Mouse (Mus musculus): ENCODE measurements around the gene Ptprh. TPM values are rescaled to one million over a fixed set of nuclear protein-coding genes. Genes with fewer than 3 reads are reported as not detected.
A peak's percentile ranks its signal among the peaks of the same experiment; 100 is the strongest.
"Not testable (repeated sequence)": the region's sequence is repeated elsewhere in the genome, so short reads cannot be mapped to it uniquely, and the experiment has no call there.

Gene Ptprh
- total RNA-seq, 2 experiments from 2014 or later: 1.1 TPM

- no peak for DNase-seq (ENCODE audit: low spot score in 2 of 2)
Observed at GRCm38 (mm10) chr7:4608002-4608401, 4.2 kb upstream of the Ptprh start.

DNA sequence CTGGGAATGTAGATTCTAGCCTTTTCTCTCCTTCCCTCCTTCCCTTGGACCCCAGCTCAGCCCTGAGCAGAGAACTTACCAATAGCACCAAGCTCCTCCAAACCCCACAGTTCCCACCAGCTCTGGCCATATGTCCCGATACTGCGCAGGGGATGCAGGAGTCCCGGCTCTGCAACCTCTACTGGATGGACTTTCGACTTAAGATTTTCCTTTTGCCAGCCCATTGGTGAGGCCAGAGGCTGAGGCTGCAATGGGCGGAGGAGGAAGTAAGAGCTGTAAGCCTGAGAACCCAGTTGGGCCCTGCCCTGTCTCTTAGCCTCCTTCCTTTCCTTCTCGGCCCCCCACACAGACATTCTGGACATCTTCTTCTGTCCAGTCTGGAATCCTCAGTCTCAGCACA is 872 bp downstream of the Ptprh start:
- no peak for DNase-seq (ENCODE audit: low spot score in 2 of 2)

DNA sequence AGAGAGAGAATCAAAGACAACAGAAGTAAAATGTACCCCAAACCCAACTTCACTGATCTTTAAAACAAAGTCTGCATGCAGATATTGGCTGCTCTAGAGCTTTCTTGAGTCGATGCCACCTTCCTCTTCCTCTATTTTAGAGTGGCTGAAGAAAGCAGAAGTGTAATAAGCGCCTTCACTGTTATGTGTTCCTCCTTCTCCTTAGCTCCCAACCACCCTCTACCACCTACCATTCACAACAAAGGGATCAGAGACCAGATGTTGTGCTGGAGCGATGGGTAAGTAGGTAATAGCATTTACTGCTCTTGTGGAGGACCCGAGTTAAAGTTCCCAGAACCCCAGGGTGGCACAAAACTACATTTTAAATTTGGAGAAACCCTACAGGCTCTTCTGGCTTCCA is 6.8 kb downstream of the Ptprh start:
- DNase-seq (ENCODE audit: low spot score in 2 of 2): not testable (repeated sequence)

- DNase-seq (ENCODE audit: low spot score in 2 of 2): not testable (repeated sequence)
Observed at GRCm38 (mm10) chr7:4581481-4581880, 22.4 kb downstream of the Ptprh start.

GRCm38 (mm10) chr7:4572361-4572760 is 31.5 kb downstream of the Ptprh start:
- DNase-seq (ENCODE audit: low spot score in 2 of 2): not testable (repeated sequence)

DNA sequence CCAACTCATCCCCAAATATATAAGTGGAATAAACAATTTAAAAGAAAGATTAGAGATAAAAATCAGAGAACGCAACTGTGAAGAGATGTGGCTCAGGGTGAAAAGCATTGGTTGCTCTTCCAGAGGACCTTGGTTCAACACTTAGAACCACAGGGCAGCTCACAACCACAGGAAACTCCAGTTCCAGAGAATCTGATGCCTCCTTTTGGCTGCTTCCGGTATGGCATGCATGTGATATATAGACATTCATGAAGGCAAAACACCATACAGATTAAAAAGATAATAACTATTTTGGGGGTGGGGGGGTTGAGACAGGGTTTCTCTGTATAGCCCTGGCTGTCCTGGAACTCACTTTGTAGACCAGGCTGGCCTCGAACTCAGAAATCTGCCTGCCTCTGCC is 41.2 kb downstream of the Ptprh start:
- DNase-seq (ENCODE audit: low spot score in 2 of 2): peak in 1 of 2 experiments; percentile 4

- DNase-seq (ENCODE audit: low spot score in 2 of 2): no peak
Observed at GRCm38 (mm10) chr7:4557167-4557560, 46.7 kb downstream of the Ptprh start.

- DNase-seq (ENCODE audit: low spot score in 2 of 2): peak; percentile 87 to 88
Observed at GRCm38 (mm10) chr7:4556256-4557166, 47.3 kb downstream of the Ptprh start.

DNA sequence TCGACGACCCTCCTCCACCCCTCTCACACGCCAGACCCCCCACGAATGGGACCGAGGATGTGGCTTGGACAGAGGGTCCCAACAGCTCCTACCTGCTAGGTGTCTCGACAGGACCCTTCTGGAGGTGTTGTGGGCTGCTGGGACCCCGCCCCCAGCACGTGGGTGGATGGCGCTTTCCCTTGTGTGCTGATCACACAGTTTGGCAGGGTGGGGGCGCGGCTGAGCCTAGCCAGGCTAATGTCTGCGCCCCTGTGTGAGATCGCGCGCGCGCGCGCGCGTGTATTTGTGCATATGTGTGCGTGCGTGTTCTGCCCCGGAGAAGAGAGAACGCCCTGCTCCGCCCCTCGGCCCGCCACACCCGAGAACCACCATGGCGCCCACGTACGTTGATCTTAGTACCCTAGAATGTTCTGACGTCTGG is 56.6 kb downstream of the Ptprh start, which contains the start of gene Syt5:
Gene Syt5 (minus strand): TSS at position 321 of the 421 bp plus-strand sequence.
- peak; percentile 56 to 75 for DNase-seq (ENCODE audit: low spot score in 2 of 2)

DNA sequence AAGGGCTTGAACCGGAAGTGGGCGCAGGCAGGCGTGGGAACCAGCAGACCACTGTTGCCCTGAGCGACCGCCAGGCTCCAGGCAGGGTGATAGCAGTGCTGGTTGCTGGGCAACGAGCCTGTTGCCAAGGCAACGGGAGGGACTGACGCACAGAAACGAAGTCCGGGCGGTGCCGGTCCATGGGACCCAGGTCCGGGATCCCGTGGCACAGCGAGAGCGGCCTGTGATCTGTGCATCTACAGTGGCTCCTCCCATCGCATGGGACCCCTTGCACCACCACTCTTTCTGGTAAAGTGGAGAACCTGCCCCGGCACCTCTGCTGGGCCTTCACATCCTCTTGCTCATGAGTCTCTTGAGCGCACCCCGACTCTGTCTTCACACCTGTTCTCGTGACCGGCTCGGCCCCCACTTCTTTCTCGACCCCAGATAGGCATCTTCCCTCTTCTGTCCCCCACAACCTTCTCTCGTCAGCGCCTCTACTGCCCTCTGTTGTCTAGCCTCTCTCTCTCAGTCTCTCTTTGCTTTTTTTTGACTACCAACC is 57.2 kb downstream of the Ptprh start:
- DNase-seq (ENCODE audit: low spot score in 2 of 2): peak; percentile 93 to 95

DNA sequence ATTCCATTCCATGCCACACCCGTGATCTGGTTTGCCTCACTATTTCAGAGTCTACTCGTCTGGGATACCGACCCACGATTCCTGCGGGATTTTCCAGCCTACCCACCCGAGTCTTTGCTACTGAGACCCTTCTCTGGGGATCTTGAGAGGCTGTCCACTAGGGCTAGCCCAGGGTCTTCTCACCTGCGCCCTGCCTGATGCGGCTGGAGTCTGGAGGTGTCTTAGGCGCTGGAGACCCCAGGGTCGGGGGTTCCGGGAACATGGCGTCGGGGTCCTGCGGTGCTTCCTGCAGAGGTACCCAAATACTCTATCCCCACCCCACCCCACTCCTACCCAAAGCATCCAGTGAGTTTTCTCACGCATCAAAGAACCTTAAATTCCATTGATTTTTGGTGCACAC is 57.8 kb downstream of the Ptprh start:
- no peak for DNase-seq (ENCODE audit: low spot score in 2 of 2)

GRCm38 (mm10) chr7:4542013-4542412 is 61.8 kb downstream of the Ptprh start:
- no peak for DNase-seq (ENCODE audit: low spot score in 2 of 2)

GRCm38 (mm10) chr7:4541344-4541743 is 62.5 kb downstream of the Ptprh start:
- DNase-seq (ENCODE audit: low spot score in 2 of 2): no peak

DNA sequence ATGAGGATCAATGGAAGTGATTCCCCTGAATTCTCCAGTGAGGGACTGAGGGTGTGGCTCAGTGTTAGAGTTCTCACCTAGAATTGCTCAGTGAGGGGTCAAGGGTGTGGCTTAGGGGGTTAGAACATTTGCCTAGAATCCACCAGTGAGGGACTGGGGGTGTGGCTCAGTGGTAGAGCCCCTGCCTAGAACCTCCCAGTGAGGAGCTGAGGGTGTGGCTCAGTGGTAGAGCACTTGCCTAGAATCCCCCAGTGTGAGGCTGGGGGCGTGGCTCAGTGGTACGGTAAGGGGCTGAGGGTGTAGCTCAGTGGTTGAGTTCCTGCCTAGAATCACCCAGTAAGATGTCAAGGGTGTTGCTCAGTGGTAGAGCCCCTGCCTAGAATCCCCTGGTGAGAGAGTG is 64.8 kb downstream of the Ptprh start:
- no peak for DNase-seq (ENCODE audit: low spot score in 2 of 2)

- no peak for DNase-seq (ENCODE audit: low spot score in 2 of 2)
Observed at GRCm38 (mm10) chr7:4537181-4537580, 66.7 kb downstream of the Ptprh start.

- no peak for DNase-seq (ENCODE audit: low spot score in 2 of 2)
Observed at GRCm38 (mm10) chr7:4536369-4536768, 67.5 kb downstream of the Ptprh start.

DNA sequence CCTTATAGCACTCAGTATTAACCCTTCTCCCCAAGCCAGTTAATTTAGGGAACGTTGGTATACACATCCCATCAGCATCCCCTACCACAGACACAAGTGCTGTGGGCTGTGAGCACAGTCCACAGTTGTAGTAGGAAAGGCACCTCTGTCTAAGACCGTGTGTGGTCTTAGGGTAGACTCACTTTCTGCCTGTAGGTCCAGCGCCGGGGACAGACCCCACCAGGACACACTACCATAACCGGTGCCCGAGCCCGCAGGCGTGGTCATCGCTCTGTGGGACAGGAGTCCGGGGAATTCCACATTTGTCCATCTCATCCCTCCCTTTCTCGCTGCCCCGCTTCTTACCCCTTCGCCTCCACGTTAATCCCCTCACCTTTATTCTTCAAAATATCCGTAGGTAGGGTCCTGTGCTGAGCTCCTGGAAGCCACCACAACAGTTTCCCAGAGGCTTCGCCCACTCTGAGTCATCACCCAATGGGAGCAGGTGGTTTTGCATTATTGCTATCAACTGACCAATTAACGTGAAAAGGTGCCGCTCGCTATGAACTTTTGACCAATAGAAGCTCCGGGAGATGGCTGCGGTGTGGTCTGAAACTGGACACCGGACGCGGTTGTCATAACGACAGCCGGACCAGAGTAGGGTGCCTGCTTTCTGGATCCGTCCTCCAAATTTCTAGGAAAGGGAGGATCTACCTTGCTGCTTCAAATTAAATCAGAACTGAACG is 71.7 kb downstream of the Ptprh start, which contains the start of gene Dnaaf3:
Gene Dnaaf3 (minus strand): TSS at position 449 of the 725 bp plus-strand sequence.
- no peak for DNase-seq (ENCODE audit: low spot score in 2 of 2)

DNA sequence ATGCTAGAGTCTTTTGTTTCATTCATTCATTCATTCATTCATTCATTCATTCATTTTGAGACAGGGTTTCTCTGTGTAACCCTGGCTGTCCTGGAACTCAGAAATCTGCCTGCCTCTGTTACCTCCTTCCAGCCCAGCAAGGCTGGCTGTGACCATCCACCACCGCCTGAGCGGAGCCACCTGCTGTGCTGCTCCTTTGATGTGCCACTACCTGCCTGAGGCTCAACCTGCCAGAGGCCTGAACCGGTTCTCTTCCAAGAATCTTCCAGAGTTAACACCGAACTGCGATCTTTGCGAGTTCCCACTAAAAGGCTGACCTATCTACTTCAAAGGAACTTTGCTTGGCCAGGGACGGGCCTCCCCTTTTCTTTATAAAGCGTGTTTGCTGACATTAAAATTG is 73.7 kb downstream of the Ptprh start:
- DNase-seq (ENCODE audit: low spot score in 2 of 2): not testable (repeated sequence)

GRCm38 (mm10) chr7:4527302-4527689 is 76.5 kb downstream of the Ptprh start:
- no peak for DNase-seq (ENCODE audit: low spot score in 2 of 2)

DNA sequence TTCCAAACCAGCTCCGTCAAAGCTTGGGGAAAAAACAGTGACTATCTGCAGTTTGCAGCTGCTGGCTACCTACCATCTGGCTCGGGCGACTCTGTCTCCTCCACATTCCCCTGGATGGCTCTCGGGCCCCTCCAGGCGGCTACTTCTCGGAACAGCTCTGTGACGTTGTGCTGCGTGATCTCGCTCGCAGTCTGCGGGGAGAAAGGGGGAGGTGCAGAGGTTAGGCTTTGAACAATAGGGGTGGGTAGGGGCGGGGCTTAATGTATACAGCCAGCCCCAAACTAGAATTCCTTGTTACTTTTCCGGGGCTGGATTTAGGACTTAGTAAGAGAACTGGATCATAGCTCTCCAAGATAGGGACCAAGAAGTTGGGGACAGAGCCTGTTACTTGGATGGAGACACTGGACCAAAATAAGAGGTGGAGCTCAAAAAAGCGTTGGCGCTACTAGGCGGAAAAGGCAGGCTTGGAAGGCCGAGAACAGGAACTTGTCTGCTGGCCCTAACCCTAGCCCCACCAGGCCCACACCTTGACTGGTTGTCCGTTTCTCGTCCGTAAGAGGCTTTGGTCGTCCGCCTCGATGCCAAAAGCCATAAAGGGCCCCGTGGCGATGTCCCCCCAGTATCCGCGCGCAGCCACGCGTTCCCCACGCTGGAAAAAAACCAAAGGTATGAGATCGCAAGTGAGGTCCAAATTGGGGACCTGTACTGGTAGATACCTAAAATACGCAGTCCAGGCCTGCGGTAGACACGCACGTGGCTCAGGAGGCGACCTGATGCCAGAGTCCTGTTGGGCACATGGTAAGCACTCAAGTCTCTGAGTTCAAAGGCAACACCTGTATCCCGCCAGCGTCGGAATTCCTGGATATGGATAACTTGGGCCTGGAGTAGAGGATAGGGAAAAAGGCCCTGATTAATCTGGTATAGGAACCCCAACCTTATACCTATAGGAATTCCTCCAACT is 77.2 kb downstream of the Ptprh start:
- DNase-seq (ENCODE audit: low spot score in 2 of 2): peak; percentile 76 to 84
